Mouse (Mus musculus) cerebellum, adult 18-20 months (tissue): ENCODE measurements around the gene Rpusd1.

Experiments used
- DNase-seq, 2 experiments: peaks; one replicate each; pipeline ENCODE4 v3.0.0; 2021

Rpusd1 gene

DNA sequence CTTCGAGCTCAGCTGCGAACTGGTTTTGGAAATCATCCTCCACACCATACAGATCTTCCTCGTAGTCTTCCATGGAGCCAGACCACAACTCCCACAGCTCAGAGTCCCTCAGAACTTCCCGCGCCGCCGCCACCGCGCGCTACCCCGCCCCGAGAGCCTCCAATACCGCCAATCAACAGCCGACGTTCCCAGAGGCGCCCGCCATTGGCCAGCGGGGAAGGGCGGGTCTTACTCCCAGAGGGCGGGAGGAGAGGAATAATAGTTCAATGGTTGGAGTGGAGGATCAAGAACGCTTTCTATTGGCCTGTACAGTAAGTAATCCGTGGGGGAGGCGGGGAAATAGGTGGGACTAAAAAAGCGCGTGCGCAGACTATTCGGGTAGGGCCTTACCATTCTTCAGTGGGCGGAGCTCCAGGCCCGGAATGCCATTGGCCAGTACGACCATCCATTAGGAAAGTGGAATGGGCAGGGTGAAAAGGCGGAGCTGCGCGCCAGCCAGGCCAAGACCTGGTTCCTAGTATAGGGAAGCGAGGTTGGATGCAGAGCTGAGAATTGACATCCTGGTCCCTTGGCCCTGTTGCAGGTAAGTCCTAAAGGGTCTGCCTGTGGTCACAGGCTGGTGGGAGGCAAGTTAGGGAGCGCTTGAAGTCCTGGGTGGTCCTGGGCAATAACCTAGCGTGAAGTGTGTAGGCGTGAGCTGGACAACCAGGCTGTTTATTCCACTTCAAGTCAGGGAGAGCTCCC lies at the start of gene Rpusd1, which contains the start of gene Chtf18:
Gene Rpusd1 (plus strand): TSS at position 406 of the 744 bp plus-strand sequence.
Gene Chtf18 (minus strand): TSS at position 155 of the 744 bp plus-strand sequence.
- peak; percentile 99 to 100 for DNase-seq

DNA sequence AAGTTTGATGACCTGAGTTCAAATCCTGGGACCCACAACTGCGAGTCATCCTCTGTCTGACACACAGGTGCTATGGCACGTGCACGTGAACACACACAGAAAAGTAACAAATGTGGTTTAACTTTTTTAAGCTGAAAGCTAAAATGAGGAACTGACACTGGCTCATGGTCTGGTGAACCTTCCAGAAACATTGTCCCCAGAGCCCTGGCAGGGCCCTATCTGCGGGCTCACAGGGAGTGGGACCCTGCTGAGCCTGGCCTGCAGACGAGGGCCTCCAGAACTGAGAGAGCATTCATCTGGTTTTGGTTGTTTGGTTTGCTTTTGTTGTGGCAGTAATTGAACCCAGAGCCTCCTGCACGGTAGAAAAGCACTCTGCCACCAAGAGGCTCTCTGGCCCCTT lies 49.5 kb upstream of the Rpusd1 start:
- no peak for DNase-seq

- no peak for DNase-seq
These were observed 47.7 kb upstream of the Rpusd1 start for GRCm38 (mm10) chr17:25679818-25680217.

GRCm38 (mm10) chr17:25681636-25682035 lies 45.8 kb upstream of the Rpusd1 start:
- DNase-seq = no peak

DNA sequence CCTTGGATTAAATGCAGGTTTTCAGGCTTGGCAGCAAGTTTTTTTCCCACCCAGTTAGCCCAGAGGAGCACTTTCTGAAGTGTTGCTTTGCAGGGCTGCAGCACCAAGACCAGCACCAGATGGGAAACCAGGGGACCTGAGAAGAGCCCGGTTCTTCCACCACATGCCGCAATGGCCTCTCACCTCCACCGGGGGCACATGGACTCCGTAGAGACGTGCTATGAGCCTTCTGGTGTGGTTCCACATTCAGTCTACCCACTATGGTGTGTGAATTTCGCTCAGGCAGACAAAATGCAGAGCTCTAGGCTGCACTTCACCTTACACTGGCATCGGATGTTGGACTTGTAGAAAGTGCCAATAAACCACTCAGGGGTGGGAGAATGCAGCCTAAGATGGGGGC lies 41.1 kb upstream of the Rpusd1 start:
- DNase-seq = no peak

GRCm38 (mm10) chr17:25688922-25689321 lies 38.5 kb upstream of the Rpusd1 start:
- no peak for DNase-seq

GRCm38 (mm10) chr17:25696263-25696662 lies 31.2 kb upstream of the Rpusd1 start:
- DNase-seq = no peak

- peak; percentile 74 to 82 for DNase-seq
These were observed 29.0 kb upstream of the Rpusd1 start for GRCm38 (mm10) chr17:25698446-25698845.

DNA sequence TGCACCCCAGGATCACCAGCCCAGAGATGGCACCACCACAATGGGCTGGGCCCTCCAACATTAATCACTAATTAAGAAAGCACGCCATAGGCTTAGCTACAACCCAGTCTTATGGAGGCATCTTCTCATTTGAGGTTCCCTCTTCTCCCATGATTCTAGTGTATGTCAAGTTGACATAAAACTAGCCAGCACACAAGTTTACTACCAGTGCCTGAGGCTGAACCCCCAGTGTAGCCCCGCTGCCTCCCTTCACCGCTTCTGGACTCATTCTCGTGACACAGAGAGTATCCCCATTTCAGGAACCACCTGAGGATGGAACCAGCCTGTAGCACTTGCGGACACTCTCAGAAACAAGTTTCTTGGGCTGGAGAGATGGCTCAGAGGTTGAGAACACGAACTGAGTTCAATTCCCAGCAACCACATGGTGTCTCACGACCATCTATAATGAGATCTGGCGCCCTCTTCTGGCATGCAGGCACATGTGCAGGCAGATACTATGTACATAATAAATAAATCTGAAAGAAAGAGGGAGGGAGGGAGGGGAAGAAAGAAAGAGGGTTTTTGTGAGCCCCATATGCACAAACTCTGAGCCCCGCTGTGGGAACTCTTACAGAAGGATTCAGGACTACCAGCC lies 26.5 kb upstream of the Rpusd1 start:
- DNase-seq = no peak

DNA sequence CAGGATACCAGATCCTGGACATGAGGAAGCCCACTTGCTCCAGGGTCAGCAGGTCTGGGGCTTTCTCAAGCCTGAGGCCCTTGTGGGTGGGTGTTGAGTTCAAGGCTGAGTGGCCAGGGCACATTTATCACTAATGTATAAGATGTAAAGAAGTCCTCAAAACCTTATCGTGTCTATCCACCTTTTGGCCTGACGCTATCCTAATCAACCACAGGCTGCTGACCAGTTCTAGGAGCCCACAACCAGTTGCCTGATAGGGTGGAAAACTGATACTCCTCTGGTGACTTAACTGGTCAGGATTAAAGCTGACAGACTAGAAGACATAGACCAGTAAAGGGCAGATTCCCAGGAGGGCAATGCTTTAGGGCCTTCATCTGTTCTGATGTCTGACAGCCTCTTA lies 17.5 kb upstream of the Rpusd1 start:
- DNase-seq = no peak

- DNase-seq = no peak
These were observed 16.3 kb upstream of the Rpusd1 start for GRCm38 (mm10) chr17:25711136-25711535.

DNA sequence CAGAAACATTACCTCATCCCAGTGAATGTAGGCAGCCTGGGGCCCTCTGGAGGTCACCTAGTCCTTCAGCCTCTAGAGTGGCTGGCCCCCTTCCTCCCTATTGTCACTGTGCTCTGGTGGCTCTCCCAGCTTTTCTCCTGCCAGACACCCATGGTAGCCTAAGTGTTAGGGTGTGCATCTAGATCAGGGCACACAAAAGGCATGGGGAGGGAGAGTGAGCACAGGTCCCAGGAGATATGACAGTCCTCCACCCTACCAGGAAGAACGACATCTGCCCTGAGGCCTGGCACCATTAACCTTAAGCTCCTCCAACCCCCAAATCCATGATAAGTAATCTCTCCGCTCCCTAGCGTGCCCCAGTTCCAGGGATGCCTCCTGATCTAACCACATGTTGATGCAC lies 11.8 kb upstream of the Rpusd1 start:
- DNase-seq = no peak

DNA sequence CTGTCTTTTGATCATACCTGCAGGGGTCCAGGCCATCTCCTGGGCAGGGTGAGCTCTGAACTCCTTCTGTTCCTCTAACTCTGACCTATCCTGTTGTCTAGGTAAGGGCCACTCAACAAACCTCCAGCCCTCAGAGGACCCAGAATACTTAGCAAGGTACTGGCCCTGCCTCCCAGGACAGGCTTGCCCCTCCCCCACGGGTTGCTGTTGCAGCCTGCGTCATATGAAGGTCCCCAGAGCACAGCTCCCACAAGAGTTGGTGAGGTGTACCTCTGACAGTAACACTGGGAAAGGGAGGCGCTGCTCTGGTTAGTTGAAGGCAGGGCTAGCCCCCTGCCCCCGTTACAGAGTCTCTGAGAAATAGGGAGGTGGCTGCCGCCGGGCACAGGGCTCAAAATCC lies 11.3 kb upstream of the Rpusd1 start:
- DNase-seq = no peak

GRCm38 (mm10) chr17:25716711-25717637 lies 10.5 kb upstream of the Rpusd1 start, which contains the start of gene Gng13:
Gene Gng13 (plus strand): TSS chr17:25717171.
- no peak for DNase-seq

DNA sequence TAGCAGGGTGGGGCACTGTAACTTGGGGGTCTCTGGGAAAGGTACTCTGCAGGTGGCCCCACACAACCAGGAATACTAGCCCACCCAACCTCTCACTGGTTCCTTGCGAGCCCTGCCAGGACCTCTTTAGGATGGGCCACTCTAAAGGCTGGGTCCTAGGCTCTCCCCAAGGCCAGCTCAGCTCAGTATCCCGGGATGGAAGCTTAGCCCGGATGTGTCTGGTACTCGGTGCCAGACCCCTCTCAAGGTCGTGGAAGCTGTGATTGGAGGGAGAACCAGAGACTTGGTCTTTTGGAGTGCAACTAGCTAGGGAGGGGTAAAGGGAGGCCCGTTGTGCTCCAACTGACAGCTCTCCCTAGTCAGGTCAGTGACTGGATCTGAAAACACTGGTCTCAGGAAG lies 9.8 kb upstream of the Rpusd1 start:
- DNase-seq = no peak

DNA sequence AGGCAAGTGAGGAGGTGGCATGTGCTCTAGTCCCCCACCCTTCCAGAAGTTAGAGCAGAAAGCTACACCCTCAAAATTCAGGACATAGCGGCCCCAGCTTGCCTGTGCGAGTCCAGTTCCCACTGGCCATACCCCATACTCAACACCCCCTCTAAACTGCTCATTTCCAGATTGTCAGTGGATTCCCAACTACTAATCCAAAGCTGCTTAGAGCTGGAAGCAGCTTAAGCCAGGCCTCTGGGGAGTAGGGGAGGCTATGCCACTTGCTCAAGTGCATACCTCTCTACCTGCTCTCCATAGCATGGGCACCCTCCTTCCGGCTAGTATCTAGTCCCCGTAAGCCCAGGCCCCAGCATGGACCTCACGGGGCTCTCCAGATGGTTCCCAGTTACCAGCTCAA lies 6.0 kb upstream of the Rpusd1 start:
- DNase-seq = no peak

- no peak for DNase-seq
These were observed 4.0 kb upstream of the Rpusd1 start for GRCm38 (mm10) chr17:25723470-25723869.

DNA sequence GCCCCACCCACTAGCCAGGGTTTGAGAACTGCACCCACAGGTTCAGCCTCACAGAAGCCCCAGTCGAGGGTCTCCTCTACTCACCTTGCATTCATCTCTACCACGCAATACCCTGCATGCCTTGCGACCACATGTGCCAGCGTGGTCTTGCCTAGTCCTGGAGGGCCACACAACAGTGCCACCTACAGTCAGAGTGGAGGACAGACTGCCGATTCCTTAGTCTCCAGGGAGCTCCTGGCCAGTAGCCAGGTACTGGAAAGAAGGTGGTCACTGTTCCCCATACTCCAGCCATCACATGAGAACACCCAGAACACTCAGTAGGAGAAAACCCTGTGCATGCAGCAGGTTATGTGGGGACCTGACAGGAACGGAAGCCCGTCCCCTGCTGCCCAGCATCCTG lies 3.6 kb upstream of the Rpusd1 start:
- DNase-seq = no peak

GRCm38 (mm10) chr17:25725264-25725663 lies 2.2 kb upstream of the Rpusd1 start:
- no peak for DNase-seq

DNA sequence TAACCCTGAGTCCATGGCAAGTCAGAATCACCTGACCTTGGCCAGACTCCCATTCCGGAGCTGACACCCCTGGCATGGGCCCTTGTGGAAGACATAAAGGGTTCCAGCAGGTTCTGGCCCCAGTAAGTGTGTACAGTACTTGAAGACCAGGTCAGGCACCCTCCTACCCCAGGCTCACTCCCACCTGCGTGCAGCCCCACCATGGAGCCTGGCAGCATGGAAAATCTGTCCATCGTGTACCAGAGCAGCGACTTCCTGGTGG lies 470 bp downstream of the Rpusd1 start:
- DNase-seq = no peak

DNA sequence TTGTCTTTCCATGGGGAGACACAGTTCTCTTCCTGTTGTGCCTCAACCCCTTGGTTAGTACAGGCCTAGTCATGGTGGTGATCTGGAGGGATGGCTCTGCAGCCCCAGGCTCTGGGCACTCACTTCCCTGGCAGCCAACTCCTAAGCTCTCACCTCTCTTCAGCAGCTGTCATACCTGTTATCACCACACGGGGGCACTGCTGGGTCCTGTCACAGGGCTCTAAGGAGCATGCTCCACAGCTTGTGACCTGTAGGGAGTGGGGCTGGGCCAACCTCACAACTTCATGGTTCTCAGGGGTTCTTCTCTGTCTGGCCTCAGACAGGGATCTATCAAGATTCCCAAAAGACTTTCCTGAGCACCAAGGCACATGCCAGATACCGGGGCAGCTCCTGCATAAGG lies 4.6 kb downstream of the Rpusd1 start:
- peak; percentile 87 to 88 for DNase-seq

DNA sequence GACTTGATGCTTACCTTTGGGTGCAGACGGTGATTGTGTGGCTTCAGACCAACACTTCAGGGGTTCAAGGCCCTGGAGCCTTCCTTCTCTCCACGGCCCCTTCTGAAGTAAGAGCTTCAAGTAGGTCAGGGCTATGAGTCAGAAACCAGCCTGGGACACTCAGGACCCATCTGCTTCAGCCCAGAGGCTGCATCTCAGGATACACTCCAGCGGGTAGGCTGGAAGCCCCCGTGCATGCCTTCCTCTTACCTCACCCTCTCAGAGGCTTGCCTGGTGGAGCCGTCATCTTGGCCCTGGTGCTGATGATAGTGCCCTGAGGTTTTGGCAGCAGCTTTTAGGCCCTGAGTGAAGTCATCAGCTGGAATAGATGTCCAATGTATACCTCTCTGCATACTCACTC lies 7.8 kb downstream of the Rpusd1 start:
- DNase-seq = no peak

- no peak for DNase-seq
These were observed 8.3 kb downstream of the Rpusd1 start, which contains the start of gene Mslnl for GRCm38 (mm10) chr17:25735745-25736144. Gene Mslnl (plus strand): TSS chr17:25736042.

GRCm38 (mm10) chr17:25738861-25739260 lies 11.4 kb downstream of the Rpusd1 start:
- no peak for DNase-seq
